Mouse (Mus musculus): ENCODE measurements around the gene Adcy7.

- TF ChIP-seq POLR2A (IDR thresholded peaks at IDR 0.05; ENCODE audit: low read depth, low read length) (no peak), CTCF (IDR thresholded peaks at IDR 0.05; ENCODE audit: borderline replicate concordance, insufficient read depth, low read length) (no peak)
Measured at GRCm38 (mm10) chr8:88292926-88293325, 20.7 kb downstream of the Adcy7 start.
